Mouse (Mus musculus) bone marrow macrophage, adult 2 months (primary cell): ENCODE measurements at regions not wholly inside any gene's neighbourhood (a gene's known extent, or its start where the extent isn't known, plus 50 kb on each side); places are given as distances from the start of the nearest gene placed in this dataset.

ENCODE experiments used
- CTCF ChIP-seq: IDR thresholded peaks from 2 replicates; pipeline ENCODE4 v1.5.1; 2012; ENCODE audit warnings: low read depth, mild to moderate bottlenecking, low read length, moderate library complexity
- POLR2A ChIP-seq: IDR thresholded peaks from 2 replicates; pipeline ENCODE4 v1.6.1; 2012; ENCODE audit warnings: mild to moderate bottlenecking, low read depth, low read length, borderline replicate concordance

- TF ChIP-seq CTCF (no peak), POLR2A (no peak)
Observed at GRCm38 (mm10) chr7:136032026-136032425, 315.9 kb upstream of the Mki67 start.
